Mouse (Mus musculus) forebrain, embryonic 14.5 days (tissue): Measurements from ENCODE around the gene Fam161b. TPM values are rescaled to one million over a fixed set of nuclear protein-coding genes. Genes with fewer than 3 reads are reported as not detected.

Experiments
- ATAC-seq: fragments of 200-750 bp; cut with Nextera tagmentation; 2 replicates; pipeline ENCODE4 v1.8.0; 2017; ENCODE audit warnings: mild to moderate bottlenecking, moderate library complexity
- DNase-seq: peaks from one replicate; pipeline ENCODE4 v3.0.0-alpha.2; 2015; ENCODE audit warnings: low spot score
- H3K27ac ChIP-seq: fragments of 300-500 bp; sonication (generic); 2 replicates; pipeline ENCODE4 v1.5.1; 2014; ENCODE audit warnings: low read depth, mild to moderate bottlenecking, control low read depth, low read length, moderate library complexity
- H3K27me3 ChIP-seq: fragments of 300-500 bp; sonication (generic); replicated peaks from 2 replicates; pipeline ENCODE4 v1.6.1; 2014; ENCODE audit warnings: low read length, control low read depth, mixed read lengths; ENCODE audit not compliant: control insufficient read depth, insufficient read depth
- H3K36me3 ChIP-seq: fragments of 300-500 bp; sonication (generic); 2 replicates; pipeline ENCODE4 v1.6.1; 2014; ENCODE audit warnings: low read length, control low read depth; ENCODE audit not compliant: control insufficient read depth, insufficient read depth
- H3K4me1 ChIP-seq: fragments of 300-500 bp; sonication (generic); 2 replicates; pipeline ENCODE4 v1.6.1; 2014; ENCODE audit warnings: antibody characterized with exemption, low read length, control low read depth; ENCODE audit not compliant: control insufficient read depth, insufficient read depth
- H3K4me2 ChIP-seq: fragments of 300-500 bp; sonication (generic); 2 replicates; pipeline ENCODE4 v1.6.1; 2014; ENCODE audit warnings: mild to moderate bottlenecking, control low read depth, low read length
- H3K4me3 ChIP-seq: fragments of 300-500 bp; sonication (generic); 2 replicates; pipeline ENCODE4 v1.5.1; 2014; ENCODE audit warnings: low read depth, low read length, control low read depth
- H3K9ac ChIP-seq: fragments of 300-500 bp; sonication (generic); 2 replicates; pipeline ENCODE4 v1.6.1; 2014; ENCODE audit warnings: mild to moderate bottlenecking, low read length, control low read depth, moderate library complexity
- H3K9me3 ChIP-seq: fragments of 300-500 bp; sonication (generic); replicated peaks from 2 replicates; pipeline ENCODE4 v1.6.1; 2016; ENCODE audit warnings: low read length, control low read depth, mixed read lengths; ENCODE audit not compliant: control insufficient read depth
- WGBS: fragments of 180-500 bp; shearing (Covaris S2); extraction: QIAGEN DNeasy Blood & Tissue Kit; methylation state at CpG from one replicate; pipeline ENCODE4 v1.1.7; 2014; 5-methylcytosine and 5-hydroxymethylcytosine counted together
- polyA plus RNA-seq: library from polyadenylated mRNA; unstranded; fragments of >200 nt; fragmentation: Nextera tagmentation; extraction: Ambion mirVana; gene quantifications from 2 replicates; pipeline ENCODE4 v1.2.1, GENCODE M21; 2014

Fam161b gene
- polyA plus RNA-seq, 1 experiment from 2014 or later = 8.5 TPM

- no peak for DNase-seq
- Histone ChIP-seq H3K4me1 (no peaks in the 10 kb centered on the region), H3K27me3 (no peaks in the 10 kb centered on the region), H3K9me3 (no peaks in the 10 kb centered on the region), H3K9ac (no peak overlapping the region), H3K27ac (no peak overlapping the region), H3K36me3 (no peaks in the 10 kb centered on the region), H3K4me2 (no peak overlapping the region), H3K4me3 (no peak overlapping the region)
- WGBS = 89% methylated on average over 8 of the region's 8 CpGs
- no peak for ATAC-seq
Measured at GRCm38 (mm10) chr12:84388097-84388496, 26.5 kb upstream of the Fam161b start.

- Histone ChIP-seq H3K4me2 (no peak overlapping the region), H3K9ac (no peak overlapping the region; the same call in none of the 2 replicates), H3K4me1 (no peaks in the 10 kb centered on the region), H3K27me3 (no peaks in the 10 kb centered on the region), H3K36me3 (no peaks in the 10 kb centered on the region), H3K4me3 (no peak overlapping the region), H3K27ac (no peak overlapping the region), H3K9me3 (no peaks in the 10 kb centered on the region)
- DNase-seq (no peak), ATAC-seq (no peak)
- WGBS = 95% methylated on average over 4 of the region's 4 CpGs
Measured at GRCm38 (mm10) chr12:84385408-84385807, 23.8 kb upstream of the Fam161b start.

GRCm38 (mm10) chr12:84384644-84385081 is 23.0 kb upstream of the Fam161b start:
- DNase-seq (peak; percentile 8), ATAC-seq (no peak)
- no peaks in the 10 kb centered on the region for H3K36me3 ChIP-seq
- no peaks in the 10 kb centered on the region for H3K9me3 ChIP-seq
- 60% methylated on average over 5 of the region's 5 CpGs for WGBS
- H3K9ac ChIP-seq = no peak overlapping the region
- H3K27me3 ChIP-seq = no peaks in the 10 kb centered on the region
- H3K4me2 ChIP-seq = no peak overlapping the region
- no peaks in the 10 kb centered on the region for H3K4me1 ChIP-seq
- H3K27ac ChIP-seq = no peak overlapping the region
- no peak overlapping the region for H3K4me3 ChIP-seq

- H3K27me3 ChIP-seq = no peaks in the 10 kb centered on the region
- no peaks in the 10 kb centered on the region for H3K9me3 ChIP-seq
- ATAC-seq (no peak), DNase-seq (no peak)
- no peak overlapping the region for H3K4me3 ChIP-seq
- H3K36me3 ChIP-seq = peaks cover 3% of the 10 kb centered on the region; the same call in 1 of the 2 replicates
- no peak overlapping the region for H3K9ac ChIP-seq
- WGBS = 88% methylated on average over 4 of the region's 4 CpGs
- no peaks in the 10 kb centered on the region for H3K4me1 ChIP-seq
- no peak overlapping the region for H3K27ac ChIP-seq
- no peak overlapping the region for H3K4me2 ChIP-seq
Measured at GRCm38 (mm10) chr12:84382369-84382768, 20.7 kb upstream of the Fam161b start.

GRCm38 (mm10) chr12:84373831-84374481 is 12.3 kb upstream of the Fam161b start:
- no peak overlapping the region for H3K27ac ChIP-seq
- no peak for DNase-seq
- no peak overlapping the region for H3K9ac ChIP-seq
- H3K4me1 ChIP-seq = no peaks in the 10 kb centered on the region
- H3K36me3 ChIP-seq = peaks cover 72% of the 10 kb centered on the region
- no peak for ATAC-seq
- no peak overlapping the region for H3K4me3 ChIP-seq
- H3K27me3 ChIP-seq = no peaks in the 10 kb centered on the region
- 83% methylated on average over 6 of the region's 6 CpGs for WGBS
- H3K9me3 ChIP-seq = no peaks in the 10 kb centered on the region
- H3K4me2 ChIP-seq = no peak overlapping the region

- Histone ChIP-seq H3K4me2 (no peak overlapping the region), H3K9me3 (no peaks in the 10 kb centered on the region), H3K27me3 (no peaks in the 10 kb centered on the region), H3K36me3 (peaks cover 82% of the 10 kb centered on the region), H3K4me1 (no peaks in the 10 kb centered on the region), H3K27ac (no peak overlapping the region), H3K9ac (no peak overlapping the region), H3K4me3 (no peak overlapping the region)
- 95% methylated on average over 5 of the region's 5 CpGs for WGBS
- DNase-seq = no peak
- no peak for ATAC-seq
Measured at GRCm38 (mm10) chr12:84371647-84372046, 10.0 kb upstream of the Fam161b start.

GRCm38 (mm10) chr12:84366971-84367370 is 5.3 kb upstream of the Fam161b start:
- Histone ChIP-seq H3K4me3 (no peak overlapping the region), H3K4me1 (peaks cover 9% of the 10 kb centered on the region), H3K27ac (no peak overlapping the region), H3K9ac (no peak overlapping the region), H3K9me3 (no peaks in the 10 kb centered on the region), H3K36me3 (peaks cover 46% of the 10 kb centered on the region), H3K4me2 (no peak overlapping the region), H3K27me3 (no peaks in the 10 kb centered on the region)
- 79% methylated on average over 9 of the region's 9 CpGs for WGBS
- ATAC-seq (no peak), DNase-seq (no peak)

GRCm38 (mm10) chr12:84365137-84365536 is 3.5 kb upstream of the Fam161b start:
- DNase-seq (no peak), ATAC-seq (no peak)
- H3K4me3 ChIP-seq = no peak overlapping the region
- H3K27ac ChIP-seq = no peak overlapping the region
- 96% methylated on average over 6 of the region's 6 CpGs for WGBS
- no peak overlapping the region for H3K4me2 ChIP-seq
- peaks cover 13% of the 10 kb centered on the region for H3K4me1 ChIP-seq
- no peaks in the 10 kb centered on the region for H3K9me3 ChIP-seq
- H3K27me3 ChIP-seq = no peaks in the 10 kb centered on the region
- peaks cover 28% of the 10 kb centered on the region for H3K36me3 ChIP-seq
- H3K9ac ChIP-seq = no peak overlapping the region

GRCm38 (mm10) chr12:84364291-84364690 is 2.7 kb upstream of the Fam161b start:
- ATAC-seq (no peak), DNase-seq (no peak)
- H3K27me3 ChIP-seq = no peaks in the 10 kb centered on the region
- no peak overlapping the region for H3K9ac ChIP-seq
- no peak overlapping the region for H3K27ac ChIP-seq
- H3K4me2 ChIP-seq = no peak overlapping the region
- no peak overlapping the region for H3K4me3 ChIP-seq
- peaks cover 13% of the 10 kb centered on the region for H3K4me1 ChIP-seq
- peaks cover 19% of the 10 kb centered on the region for H3K36me3 ChIP-seq
- no peaks in the 10 kb centered on the region for H3K9me3 ChIP-seq
- WGBS = 91% methylated on average over 9 of the region's 9 CpGs
